Mouse (Mus musculus) C2C12 (cell line): ENCODE results near the gene Cx3cl1. TPM values are rescaled to one million over a fixed set of nuclear protein-coding genes. Genes with fewer than 3 reads are reported as not detected.

Experiments
- H3K27me3 ChIP-seq: one replicate; pipeline ENCODE4 v1.6.1; 2011; ENCODE audit not compliant: control insufficient read depth, insufficient read depth, insufficient read length
- H3K36me3 ChIP-seq: one replicate; pipeline ENCODE4 v1.6.1; 2011; ENCODE audit not compliant: control insufficient read depth, insufficient read depth
- H3K4me3 ChIP-seq: one replicate; pipeline ENCODE4 v1.5.1; 2011; ENCODE audit warnings: mild to moderate bottlenecking, control low read depth; ENCODE audit not compliant: poor library complexity, insufficient read depth, severe bottlenecking
- H3K79me2 ChIP-seq: one replicate; pipeline ENCODE4 v1.6.1; 2011; ENCODE audit not compliant: control insufficient read depth, insufficient read depth
- H3K79me3 ChIP-seq: one replicate; pipeline ENCODE4 v1.6.1; 2011; ENCODE audit warnings: low read depth, control low read depth
- H3ac ChIP-seq: one replicate; pipeline ENCODE3; 2011; ENCODE audit warnings: low read depth; ENCODE audit not compliant: control insufficient read depth, insufficient read length
- CEBPB ChIP-seq: IDR thresholded peaks from one replicate; pipeline ENCODE4 v1.6.1; 2011; ENCODE audit warnings: low read depth, mild to moderate bottlenecking, control low read depth, moderate library complexity
- CTCF ChIP-seq: IDR thresholded peaks from one replicate; pipeline ENCODE4 v1.5.1; 2011; ENCODE audit not compliant: control insufficient read depth, insufficient read depth, insufficient read length
- FOSL1 ChIP-seq: IDR thresholded peaks from one replicate; pipeline ENCODE4 v1.8.0; 2011; ENCODE audit warnings: mild to moderate bottlenecking, low read length; ENCODE audit not compliant: poor library complexity, insufficient read depth, severe bottlenecking
- MAX ChIP-seq: IDR thresholded peaks from one replicate; pipeline ENCODE4 v1.6.1; 2011; ENCODE audit warnings: mild to moderate bottlenecking, control low read depth
- MYOD1 ChIP-seq: IDR thresholded peaks from one replicate; pipeline ENCODE4 v1.6.1; 2011; ENCODE audit warnings: low read depth; ENCODE audit not compliant: control insufficient read depth, insufficient read length
- MYOG ChIP-seq: IDR thresholded peaks from one replicate; pipeline ENCODE4 v1.6.1; 2011; ENCODE audit not compliant: control insufficient read depth, insufficient read length; ENCODE audit errors: extremely low read depth
- USF1 ChIP-seq: IDR thresholded peaks from one replicate; pipeline ENCODE4 v1.6.1; 2011; ENCODE audit warnings: low read depth, mild to moderate bottlenecking, control low read depth, moderate library complexity
- polyA plus RNA-seq: library from polyadenylated mRNA; unstranded; fragments of >200 nt; fragmentation: generic; extraction: Trizol; gene quantifications from one replicate; pipeline ENCODE4 v1.2.1, GENCODE M21; 2012; ENCODE audit warnings: missing spikeins

The Cx3cl1 gene
- polyA plus RNA-seq, 1 experiment: 12.5 TPM

DNA sequence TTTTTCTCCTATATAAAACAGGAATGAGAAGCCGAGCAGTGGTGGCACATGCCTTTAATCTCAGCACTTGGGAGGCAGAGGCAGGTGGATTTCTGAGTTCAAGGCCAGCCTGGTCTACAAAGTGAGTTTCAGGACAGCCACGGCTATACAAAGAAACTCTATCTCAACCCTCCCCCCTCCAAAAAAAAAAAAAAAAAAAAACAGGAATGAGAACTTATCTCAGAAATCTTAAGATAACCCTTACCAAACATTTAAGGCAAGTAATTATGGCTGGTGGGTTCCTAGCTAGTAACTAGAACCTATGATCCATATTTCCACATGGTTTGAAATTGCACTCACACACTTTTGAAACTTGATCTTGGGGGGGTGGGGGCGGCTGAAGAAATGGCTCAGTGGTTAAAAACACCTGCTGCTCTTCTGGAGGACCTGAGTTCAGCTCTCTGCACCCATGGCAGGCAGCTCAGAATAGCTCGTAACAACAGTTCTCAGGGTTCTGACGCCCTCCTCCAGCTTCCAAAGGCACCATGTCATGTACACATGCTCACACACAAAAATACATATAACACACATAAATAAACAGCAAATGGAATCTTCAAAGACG is 14.3 kb downstream of the Cx3cl1 start:
- TF ChIP-seq USF1: no peak
- TF ChIP-seq MYOD1: peak; percentile 17
- H3K27me3 ChIP-seq: no peaks in the 10 kb centered on the region
- no peaks in the 10 kb centered on the region for H3K79me3 ChIP-seq
- no peak overlapping the region for H3K4me3 ChIP-seq
- no peaks in the 10 kb centered on the region for H3K79me2 ChIP-seq
- no peak overlapping the region for H3ac ChIP-seq
- no peaks in the 10 kb centered on the region for H3K36me3 ChIP-seq

- no peaks in the 10 kb centered on the region for H3K79me3 ChIP-seq
- H3ac ChIP-seq: no peak overlapping the region
- no peaks in the 10 kb centered on the region for H3K36me3 ChIP-seq
- H3K4me3 ChIP-seq: no peak overlapping the region
- H3K27me3 ChIP-seq: no peaks in the 10 kb centered on the region
- no peak for TF ChIP-seq CTCF
- TF ChIP-seq USF1: peak; percentile 76
- H3K79me2 ChIP-seq: no peaks in the 10 kb centered on the region
Observed at GRCm38 (mm10) chr8:94787524-94788501, 16.0 kb downstream of the Cx3cl1 start.

- H3K36me3 ChIP-seq: no peaks in the 10 kb centered on the region
- no peak overlapping the region for H3ac ChIP-seq
- H3K27me3 ChIP-seq: no peaks in the 10 kb centered on the region
- TF ChIP-seq MYOD1 (no peak), MAX (no peak), MYOG (no peak), CTCF (no peak), FOSL1 (no peak), CEBPB (no peak), USF1 (no peak)
- no peaks in the 10 kb centered on the region for H3K79me2 ChIP-seq
- no peak overlapping the region for H3K4me3 ChIP-seq
- H3K79me3 ChIP-seq: no peaks in the 10 kb centered on the region
Observed at GRCm38 (mm10) chr8:94789256-94789955, 17.6 kb downstream of the Cx3cl1 start.

- H3K36me3 ChIP-seq: no peaks in the 10 kb centered on the region
- TF ChIP-seq CTCF: no peak
- TF ChIP-seq FOSL1: no peak
- TF ChIP-seq CEBPB: no peak
- no peak for TF ChIP-seq MAX
- no peak for TF ChIP-seq USF1
- no peak for TF ChIP-seq MYOD1
- no peak for TF ChIP-seq MYOG
- H3ac ChIP-seq: no peak overlapping the region
- H3K27me3 ChIP-seq: no peaks in the 10 kb centered on the region
- H3K4me3 ChIP-seq: no peak overlapping the region
- H3K79me3 ChIP-seq: no peaks in the 10 kb centered on the region
- no peaks in the 10 kb centered on the region for H3K79me2 ChIP-seq
Observed at GRCm38 (mm10) chr8:94794368-94794767, 22.6 kb downstream of the Cx3cl1 start.

- no peaks in the 10 kb centered on the region for H3K79me2 ChIP-seq
- no peaks in the 10 kb centered on the region for H3K36me3 ChIP-seq
- no peak overlapping the region for H3K4me3 ChIP-seq
- no peaks in the 10 kb centered on the region for H3K27me3 ChIP-seq
- no peaks in the 10 kb centered on the region for H3K79me3 ChIP-seq
- no peak overlapping the region for H3ac ChIP-seq
- no peak for TF ChIP-seq FOSL1
- no peak for TF ChIP-seq MYOD1
- TF ChIP-seq USF1: no peak
- TF ChIP-seq MAX: no peak
- no peak for TF ChIP-seq MYOG
- TF ChIP-seq CTCF: no peak
- TF ChIP-seq CEBPB: no peak
Observed at GRCm38 (mm10) chr8:94794782-94795181, 23.0 kb downstream of the Cx3cl1 start.
